Mouse (Mus musculus) erythroblast, embryonic 14.5 days (primary cell): ENCODE results near the gene Xcr1.

Source experiments
- GATA1 ChIP-seq: IDR thresholded peaks from 2 replicates; pipeline ENCODE4 v1.6.1; 2012; ENCODE audit warnings: low read length, inconsistent platforms, mixed read lengths
- TAL1 ChIP-seq: IDR thresholded peaks from 3 replicates; pipeline ENCODE4 v1.6.1; 2012; ENCODE audit warnings: low read length, inconsistent platforms, mixed read lengths

GRCm38 (mm10) chr9:123828916-123829315, 32.9 kb downstream of the Xcr1 start:
- TF ChIP-seq TAL1 (no peak), GATA1 (no peak)
